Mouse (Mus musculus): ENCODE data around the gene Acot7. TPM values are rescaled to one million over a fixed set of nuclear protein-coding genes. Genes with fewer than 3 reads are reported as not detected.

Gene Acot7
- total RNA-seq, 2 experiments from 2014 or later = 12.5 to 13.2 TPM

DNA sequence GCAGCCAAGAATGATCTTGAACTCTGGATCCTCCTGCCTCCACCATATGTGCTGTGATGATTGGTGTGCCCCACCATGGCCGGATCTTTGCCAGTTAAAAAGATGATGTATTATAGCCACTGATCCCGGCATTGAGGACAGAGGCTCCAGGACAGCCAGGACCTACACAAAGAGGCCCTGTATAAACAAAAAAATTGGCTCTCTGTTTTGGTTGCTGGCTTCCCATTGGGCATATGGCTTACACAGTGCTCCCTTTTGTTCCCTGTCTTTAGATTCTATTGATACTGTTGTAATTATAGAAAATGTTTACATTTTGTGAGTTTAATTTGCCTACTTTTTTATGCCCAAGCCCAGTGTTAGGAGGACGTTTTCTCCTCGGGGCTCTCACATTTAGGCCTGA is 14.6 kb downstream of the Acot7 start:
- intact Hi-C loops (cut with DNase I; ENCODE audit: low total_unique reads) = no loop called here
- no peak for DNase-seq

DNA sequence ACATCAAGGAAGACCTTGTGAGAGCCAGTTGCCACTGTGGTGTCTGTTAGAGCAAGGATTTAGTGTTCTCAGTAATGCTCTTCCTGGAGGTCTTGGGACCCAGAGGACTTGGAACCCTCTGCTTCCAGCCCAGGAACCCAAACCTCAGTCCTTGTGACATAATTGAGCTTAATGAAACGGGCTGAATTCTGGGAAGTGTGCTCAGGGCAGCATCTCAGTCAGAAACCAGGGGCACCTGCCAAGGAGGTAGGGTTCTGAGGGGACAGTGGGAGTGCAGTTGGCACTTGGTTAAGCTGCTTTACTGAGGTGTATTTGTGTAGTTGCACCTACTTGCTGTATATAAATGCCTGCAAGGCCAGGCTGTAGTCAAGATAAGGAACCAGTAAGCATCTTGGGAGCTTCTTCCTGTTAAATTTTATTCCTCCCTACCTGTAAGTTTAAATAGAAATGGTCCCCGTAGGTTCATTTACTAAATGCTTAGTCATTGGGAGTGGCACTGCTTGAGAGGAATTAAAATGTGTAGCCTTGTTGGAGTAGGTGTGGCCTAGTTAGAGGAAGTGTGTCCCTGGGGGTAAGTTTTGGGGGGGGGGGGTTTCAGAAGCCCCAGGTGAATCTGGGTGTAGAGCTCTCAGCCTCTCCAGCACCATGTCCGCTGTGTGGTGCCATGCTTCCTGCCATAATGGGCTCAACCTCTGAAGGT is 16.7 kb downstream of the Acot7 start:
- intact Hi-C loops (cut with DNase I; ENCODE audit: low total_unique reads) = no loop called here
- no peak for DNase-seq

DNA sequence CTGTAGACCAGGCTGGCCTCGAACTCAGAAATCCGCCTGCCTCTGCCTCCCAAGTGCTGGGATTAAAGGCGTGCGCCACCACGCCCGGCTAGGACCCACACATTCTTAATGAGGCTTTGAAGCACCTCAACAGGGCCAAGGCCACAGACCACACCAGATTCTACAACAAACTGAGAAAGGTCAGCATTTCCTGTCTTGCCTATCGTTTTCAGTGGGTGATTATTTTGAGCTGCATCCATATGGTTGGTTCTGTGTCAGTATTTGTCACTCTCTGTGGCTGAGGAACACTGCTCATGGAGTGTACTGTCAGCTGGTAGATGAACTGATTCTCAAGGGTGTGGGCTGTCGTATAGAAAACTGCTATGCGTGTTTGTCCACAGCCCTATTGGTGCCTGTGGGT is 18.3 kb downstream of the Acot7 start:
- no peak for DNase-seq

DNA sequence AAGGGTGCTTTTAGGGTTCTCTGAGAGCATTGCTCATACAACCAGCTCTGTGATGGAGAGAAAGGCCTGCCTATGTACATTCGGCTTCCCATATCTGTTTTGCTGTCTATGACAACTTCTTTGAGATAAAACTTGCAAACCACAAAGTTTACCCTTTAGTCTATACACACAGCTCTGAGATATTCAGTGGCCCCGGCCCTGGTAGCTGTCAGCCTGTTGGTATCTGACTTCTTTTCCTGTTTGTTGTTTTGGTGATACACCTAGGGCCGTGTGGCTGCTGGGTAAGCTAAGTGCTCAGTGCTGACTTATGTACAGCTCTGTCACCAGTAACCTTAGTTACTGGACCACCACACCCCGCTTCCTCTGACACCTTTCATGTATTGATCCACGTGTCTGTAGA is 19.6 kb downstream of the Acot7 start:
- DNase-seq = no peak
- intact Hi-C loops (cut with DNase I; ENCODE audit: low total_unique reads) = no loop called here

More for the DNA sequence above, 18.3 kb downstream of the Acot7 start:
- intact Hi-C loops (cut with DNase I; ENCODE audit: low total_unique reads) = no loop called here

DNA sequence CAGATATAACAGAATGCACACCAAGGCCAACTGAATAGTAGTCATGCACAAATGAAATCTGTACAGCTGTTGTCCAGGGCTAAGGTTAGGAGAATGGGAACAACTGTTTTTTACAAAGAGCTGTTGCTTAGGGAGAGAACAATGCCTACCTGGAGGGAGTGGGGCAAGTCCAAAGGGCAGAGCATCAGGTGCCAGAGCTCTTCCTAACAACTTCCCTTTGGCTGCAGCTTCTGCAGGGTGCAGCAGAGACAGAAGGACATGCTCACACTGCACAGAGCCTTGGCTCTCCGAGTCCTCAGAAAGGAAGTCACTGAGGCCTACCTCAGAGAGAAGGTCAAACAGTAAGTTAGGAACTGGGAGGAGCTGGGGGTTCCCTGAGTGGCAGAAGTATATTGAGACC is 21.7 kb downstream of the Acot7 start:
- DNase-seq = no peak
- intact Hi-C loops (cut with DNase I; ENCODE audit: low total_unique reads) = no loop called here

DNA sequence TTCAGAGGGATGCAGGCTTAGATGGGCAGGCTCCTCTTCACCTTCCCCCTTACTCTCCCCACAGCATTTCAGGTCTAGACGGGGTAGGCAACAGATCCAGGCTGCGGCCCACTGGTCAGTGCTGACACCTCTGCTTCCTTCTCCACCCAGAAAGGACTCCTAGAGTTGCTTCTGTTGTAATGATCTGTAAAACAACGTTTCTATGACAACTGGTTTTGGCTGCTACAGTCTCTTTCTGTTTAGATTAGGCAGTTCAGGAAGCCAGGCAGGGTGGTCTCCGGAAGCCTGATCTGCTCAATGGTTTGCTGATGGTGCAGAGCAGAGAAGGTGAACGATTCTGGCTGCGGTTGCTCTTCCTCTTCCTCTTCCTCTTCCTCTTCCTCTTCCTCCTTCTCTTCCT is 23.6 kb downstream of the Acot7 start:
- intact Hi-C loops (cut with DNase I; ENCODE audit: low total_unique reads) = no loop called here
- no peak for DNase-seq

DNA sequence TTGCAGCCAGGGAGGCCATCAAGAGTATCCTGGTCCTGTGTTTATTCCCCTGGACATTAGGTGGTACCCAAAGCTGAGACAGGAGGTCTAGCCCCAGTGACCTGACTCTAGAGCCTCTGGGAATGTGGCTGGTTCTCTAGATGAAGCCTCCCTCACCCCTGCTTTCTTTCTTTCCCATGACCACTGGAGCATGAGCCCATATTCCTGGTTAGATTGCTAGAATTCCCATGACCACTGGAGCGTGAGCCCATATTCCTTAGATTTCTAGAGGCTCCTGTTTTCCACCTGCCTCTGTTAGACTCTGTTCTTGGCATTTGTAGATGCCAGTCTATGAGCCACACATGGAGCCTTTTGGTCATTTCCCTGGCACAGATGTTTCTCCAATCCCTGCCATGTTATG is 24.5 kb downstream of the Acot7 start:
- intact Hi-C loops (cut with DNase I; ENCODE audit: low total_unique reads) = no loop called here
- DNase-seq = no peak

DNA sequence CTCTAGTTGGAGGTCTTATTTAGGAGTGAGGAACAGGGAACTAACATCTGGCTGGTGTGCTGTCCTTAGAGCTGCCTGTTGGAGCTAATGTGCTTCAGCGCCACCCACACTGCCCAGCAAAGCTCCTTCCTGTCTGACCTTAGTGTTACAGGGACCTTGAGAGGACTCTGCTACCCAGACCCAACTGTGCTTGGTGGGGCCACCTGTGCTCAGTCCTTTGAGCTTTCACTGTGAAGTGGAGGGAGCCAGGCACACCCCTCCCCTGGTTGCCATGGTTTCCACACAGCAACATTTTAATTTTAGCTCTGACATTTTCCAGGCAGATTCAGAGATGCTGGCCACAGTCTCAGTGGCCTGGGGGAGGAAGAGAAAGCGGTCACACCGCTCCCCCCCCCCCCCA is 25.0 kb downstream of the Acot7 start:
- intact Hi-C loops (cut with DNase I; ENCODE audit: low total_unique reads) = no loop called here

DNA sequence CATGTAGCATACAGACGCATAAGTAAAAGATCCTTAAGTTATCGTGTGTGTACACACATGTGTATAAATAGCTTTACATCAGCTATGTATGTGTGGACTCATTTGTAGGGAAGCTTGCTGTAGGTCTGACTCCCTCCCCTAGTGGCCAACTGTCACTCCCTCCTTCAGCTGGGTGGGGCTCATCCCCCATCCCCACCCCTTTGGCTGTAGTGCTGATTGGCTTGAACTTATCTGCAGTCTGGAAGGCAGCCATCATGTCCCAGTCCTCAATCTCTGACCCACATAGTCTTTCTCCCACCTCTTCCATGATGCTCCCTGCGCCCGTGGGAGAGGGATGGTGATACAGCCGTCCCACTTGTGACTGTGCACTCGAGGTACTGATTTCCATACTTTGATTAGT is 26.7 kb downstream of the Acot7 start:
- intact Hi-C loops (cut with DNase I; ENCODE audit: low total_unique reads) = no loop called here
- DNase-seq = no peak

More for the DNA sequence above, 25.0 kb downstream of the Acot7 start:
- DNase-seq = no peak

DNA sequence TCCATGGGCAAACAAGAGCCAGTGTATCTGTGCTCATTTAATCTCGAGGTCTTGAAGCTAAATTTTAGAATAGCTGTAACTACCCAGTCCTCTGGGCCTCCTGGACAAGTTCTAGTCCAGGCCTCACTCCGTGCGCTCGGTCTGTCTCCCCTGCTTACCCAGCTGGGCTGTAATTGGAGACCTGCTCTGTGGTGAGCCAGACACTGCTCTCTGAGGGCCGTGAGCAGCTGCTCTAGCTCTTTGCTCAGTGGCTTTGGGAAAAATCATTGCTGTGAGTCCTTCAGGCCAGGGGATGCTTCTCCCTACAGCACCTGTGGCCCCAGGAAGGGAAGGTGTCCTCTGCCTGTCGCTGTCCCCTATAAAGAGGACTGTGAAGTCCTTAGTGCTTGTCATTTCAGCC is 28.3 kb downstream of the Acot7 start:
- peak; percentile 36 for DNase-seq
- intact Hi-C loops (cut with DNase I; ENCODE audit: low total_unique reads) = no loop called here

DNA sequence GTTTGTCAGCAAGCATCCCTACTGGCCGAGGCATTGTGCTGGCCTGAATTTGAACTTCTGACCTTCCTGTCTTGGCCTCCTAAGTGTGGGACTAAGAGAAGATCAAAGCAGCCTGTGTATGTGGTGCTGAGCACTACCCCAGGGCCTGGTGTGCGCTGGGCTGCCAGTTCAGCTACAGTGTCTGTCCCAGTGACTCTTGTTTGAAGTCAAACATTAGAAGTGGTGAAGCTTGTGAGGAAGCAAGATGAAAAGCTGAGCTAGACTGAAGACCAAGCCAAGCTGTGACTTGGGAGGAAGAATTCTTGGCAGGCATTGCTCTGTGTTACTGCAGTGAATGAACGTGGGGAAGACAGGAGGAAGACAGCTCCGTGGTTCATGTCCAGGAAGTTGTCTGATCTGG is 31.7 kb downstream of the Acot7 start:
- intact Hi-C loops (cut with DNase I; ENCODE audit: low total_unique reads) = loop anchor here (2.0 to 10.0 kb wide), 2 partner anchors 37 to 275 kb away; no protein-coding TSS in a partner anchor
- no peak for DNase-seq

DNA sequence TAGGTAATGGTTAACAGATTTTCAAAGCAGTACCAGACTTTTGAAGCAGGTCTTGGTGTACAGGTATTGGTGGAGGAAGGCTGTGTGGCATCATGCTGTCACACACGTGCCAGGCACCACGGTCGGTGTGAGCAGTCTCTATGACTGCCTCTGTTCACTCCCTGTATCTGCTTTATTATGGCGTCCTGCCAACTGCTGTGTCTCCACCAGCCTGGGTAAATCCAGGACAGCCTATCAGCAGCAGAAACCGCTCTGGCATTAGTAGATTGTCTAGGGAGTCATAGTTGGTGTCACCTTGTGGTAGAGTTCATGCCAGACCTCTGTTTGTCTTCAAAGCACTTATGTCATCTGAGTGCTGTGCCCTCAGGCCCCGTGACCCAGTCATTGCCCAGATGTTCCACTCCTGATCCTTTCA is 34.2 kb downstream of the Acot7 start:
- intact Hi-C loops (cut with DNase I; ENCODE audit: low total_unique reads) = loop anchor here (10.0 kb wide), 1 partner anchor 273 kb away; no protein-coding TSS in a partner anchor
- no peak for DNase-seq

DNA sequence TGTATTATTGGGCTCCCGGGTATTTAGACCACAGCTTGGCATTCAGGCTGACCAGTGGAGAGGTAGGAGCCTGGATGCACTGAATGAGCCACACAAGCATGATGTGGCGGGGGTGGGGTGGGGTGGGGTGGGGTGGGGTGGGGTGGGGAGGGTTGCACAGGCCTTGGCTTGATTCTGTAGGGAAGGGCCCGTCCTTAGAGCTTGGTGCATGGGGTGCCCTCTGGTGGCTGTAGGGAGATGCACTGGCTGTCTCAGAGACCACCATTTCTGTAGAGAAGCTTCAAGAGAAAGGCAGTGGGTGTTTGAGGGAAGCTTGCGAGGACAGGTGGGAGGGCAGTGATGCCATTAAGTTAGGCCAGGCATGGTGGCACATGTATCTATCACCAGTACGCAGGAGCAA is 34.6 kb downstream of the Acot7 start:
- intact Hi-C loops (cut with DNase I; ENCODE audit: low total_unique reads) = loop anchor here (10.0 kb wide), 1 partner anchor 272 kb away; no protein-coding TSS in a partner anchor
- DNase-seq = peak; percentile 55

DNA sequence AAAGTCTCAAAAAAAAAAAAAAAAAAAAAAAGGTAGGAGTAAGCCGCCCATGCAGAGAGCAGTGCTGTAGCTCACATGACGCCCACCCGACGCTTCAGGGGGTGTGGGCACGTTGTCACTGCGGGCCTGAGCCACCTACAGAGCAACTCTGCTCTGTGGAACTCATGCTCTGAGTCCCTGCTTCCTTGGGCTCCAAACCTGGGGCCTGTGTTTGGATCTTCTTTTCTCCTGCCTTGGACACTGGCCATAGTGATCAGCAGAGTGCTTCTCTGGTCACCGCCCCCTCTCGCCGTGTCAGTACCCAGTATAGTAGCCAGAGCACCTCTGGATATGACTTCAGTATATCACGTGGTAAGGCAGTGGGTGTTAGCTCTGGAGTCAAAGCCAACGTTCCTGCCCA is 35.0 kb downstream of the Acot7 start:
- intact Hi-C loops (cut with DNase I; ENCODE audit: low total_unique reads) = loop anchor here (10.0 kb wide), 1 partner anchor 272 kb away; no protein-coding TSS in a partner anchor
- no peak for DNase-seq

DNA sequence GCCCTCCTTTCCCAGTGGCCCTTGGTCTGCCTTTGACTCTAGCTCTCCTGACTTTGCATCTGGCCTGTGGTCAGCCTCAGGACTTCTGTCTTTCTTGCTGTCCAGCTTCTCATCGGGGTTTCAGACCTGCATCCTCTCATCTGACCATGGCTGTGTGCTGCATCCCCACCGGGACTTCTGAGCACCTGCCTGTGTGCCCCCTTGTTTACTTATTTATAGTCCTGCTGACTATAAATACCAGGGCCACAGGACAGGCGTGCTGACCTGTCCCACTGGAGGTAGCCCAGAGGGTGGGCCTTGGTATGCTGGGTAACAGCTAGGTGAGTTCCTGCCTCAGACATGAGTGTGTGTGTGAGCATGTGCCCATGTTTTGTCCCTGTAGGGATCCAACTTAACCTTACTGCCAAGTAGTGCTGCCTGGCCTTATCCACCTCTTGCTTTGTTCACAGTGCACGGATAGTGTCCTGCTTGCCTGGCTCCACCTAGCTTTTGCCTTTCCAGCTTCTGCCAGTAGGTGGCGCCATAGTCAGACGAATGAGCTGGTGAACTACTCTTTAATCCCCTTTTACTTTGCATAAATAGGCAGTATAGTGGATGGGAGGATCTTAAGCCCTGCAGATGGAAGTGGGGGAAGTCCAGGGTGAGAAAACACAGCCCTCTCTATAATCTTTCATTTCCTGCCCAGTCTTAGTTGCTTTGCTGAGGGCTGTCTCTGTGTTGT is 36.0 kb downstream of the Acot7 start:
- DNase-seq = peak; percentile 85
- intact Hi-C loops (cut with DNase I; ENCODE audit: low total_unique reads) = loop anchor here (10.0 kb wide), 1 partner anchor 271 kb away; no protein-coding TSS in a partner anchor

DNA sequence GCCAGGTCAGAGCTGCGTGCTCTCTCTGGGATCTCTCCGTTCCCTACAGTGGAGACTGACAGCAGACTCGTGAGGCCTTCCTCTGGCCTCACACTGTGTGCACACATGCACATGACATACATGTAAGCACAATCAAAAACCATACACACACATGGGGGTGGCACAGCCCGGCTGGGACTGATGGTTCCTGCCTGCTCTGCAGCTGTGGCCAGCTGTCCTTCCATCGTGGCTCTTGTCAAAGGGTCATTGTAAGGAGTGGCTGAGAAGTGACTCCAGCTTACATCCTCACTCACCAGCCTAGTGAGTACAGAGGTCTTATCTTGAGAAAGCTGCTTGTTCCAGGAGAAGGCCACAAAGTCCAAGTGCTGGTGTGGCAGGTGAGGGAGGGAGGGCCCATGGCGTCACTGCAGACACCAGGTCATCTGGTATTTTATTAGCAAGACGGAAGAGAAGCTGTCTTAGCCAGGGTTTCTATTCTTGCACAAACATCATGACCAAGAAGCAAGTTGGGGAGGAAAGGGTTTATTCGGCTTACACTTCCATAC is 37.0 kb downstream of the Acot7 start:
- DNase-seq = no peak
- intact Hi-C loops (cut with DNase I; ENCODE audit: low total_unique reads) = loop anchor here (5.0 to 10.0 kb wide), 2 partner anchors 67 to 270 kb away; no protein-coding TSS in a partner anchor

DNA sequence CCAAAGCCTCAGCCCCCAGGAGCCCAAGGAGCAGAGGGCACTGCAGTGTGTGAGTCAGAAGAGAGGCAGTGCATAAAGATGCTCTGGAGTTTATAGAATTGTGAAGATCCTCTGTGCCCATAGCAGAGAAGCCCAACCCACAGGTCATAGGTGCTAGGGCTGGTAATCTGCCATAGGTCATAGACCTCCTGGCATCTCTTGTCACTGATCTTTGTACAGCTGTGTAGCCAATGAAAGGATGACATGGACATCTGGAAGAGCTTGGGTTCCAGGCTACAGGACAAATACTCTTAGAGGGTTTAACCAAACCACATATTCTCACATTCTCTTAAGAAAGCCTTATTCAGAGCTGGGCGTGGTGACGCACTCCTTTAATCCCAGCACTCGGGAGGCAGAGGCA is 41.7 kb downstream of the Acot7 start:
- intact Hi-C loops (cut with DNase I; ENCODE audit: low total_unique reads) = loop anchor here (5.0 to 10.0 kb wide), 2 partner anchors 63 to 265 kb away; no protein-coding TSS in a partner anchor
- DNase-seq = no peak

DNA sequence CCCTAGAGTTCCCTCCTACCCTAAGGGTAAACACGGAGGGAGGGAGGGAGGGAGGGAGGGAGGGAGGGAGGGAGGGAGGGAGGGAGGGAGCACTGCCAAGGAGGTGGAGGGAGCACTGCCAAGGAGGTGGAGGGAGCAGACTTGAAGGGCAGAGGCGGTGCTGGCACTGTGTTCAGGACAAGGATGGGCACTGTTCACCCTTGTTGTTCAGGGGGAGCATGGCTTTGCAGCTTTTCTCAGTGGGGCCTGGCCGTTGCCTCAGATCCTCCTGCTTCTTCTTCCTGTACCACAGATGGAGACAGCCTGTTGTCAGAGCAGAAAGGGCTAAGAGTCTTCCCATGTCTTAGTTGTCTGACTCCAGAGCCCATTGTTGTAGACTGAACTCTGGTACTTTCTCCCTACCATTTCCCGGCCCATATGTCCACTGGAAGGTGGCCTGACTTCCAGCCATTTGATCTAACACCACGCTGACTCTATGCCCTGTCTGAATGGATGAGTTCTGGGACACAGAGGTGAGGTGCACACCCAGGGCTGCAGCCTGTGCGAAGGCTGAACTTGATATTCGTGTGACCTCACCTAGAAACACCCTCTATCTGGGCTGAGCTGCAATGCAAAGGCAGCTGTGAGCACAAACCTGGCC is 43.0 kb downstream of the Acot7 start:
- intact Hi-C loops (cut with DNase I; ENCODE audit: low total_unique reads) = no loop called here
- DNase-seq = no peak

DNA sequence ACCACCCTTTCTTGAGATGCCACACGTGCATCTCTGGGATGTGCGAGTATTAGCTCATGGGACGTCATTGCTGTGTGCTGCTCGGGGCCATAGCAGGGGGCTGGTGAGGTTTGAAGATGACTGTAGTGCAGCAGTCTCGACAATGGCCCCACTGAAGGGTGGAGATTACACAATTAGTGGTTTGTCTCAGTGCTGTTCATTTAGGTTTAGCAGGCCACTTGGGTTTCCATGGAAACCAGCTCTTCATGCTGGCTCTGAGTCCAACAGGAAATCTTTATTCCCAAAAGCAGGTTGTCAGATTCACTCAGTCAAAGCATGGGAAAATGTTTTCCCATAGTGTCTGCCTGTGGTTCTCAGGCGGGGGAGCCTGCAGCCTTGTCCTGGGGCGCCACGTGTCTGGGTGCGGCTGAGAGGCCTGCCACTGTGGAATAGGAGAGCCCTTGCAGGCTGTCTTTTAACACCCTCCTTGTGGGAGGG is 43.5 kb downstream of the Acot7 start:
- intact Hi-C loops (cut with DNase I; ENCODE audit: low total_unique reads) = no loop called here

DNA sequence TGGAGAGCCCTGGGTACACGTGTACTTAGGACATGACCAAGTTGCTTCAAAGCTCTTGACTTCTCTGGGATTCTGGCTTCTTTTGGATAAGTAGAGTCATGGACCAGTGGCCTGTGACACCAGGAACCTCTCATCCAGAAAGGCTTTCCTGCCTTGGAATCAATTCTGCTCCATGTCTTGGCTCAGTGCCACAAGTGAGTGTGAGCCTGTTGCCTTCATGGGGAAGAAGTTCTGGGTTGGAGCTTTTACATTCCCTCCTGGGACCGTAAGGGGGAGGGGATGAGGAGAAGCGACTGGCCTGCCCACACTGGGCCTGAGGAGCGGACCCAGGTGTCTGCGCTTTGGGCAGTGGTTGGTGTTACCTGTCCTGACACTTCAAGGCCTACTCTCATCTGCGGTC is 44.2 kb downstream of the Acot7 start:
- intact Hi-C loops (cut with DNase I; ENCODE audit: low total_unique reads) = no loop called here
- DNase-seq = no peak

More for the DNA sequence above, 43.5 kb downstream of the Acot7 start:
- peak; percentile 36 for DNase-seq
